In the genomic region with DNA sequence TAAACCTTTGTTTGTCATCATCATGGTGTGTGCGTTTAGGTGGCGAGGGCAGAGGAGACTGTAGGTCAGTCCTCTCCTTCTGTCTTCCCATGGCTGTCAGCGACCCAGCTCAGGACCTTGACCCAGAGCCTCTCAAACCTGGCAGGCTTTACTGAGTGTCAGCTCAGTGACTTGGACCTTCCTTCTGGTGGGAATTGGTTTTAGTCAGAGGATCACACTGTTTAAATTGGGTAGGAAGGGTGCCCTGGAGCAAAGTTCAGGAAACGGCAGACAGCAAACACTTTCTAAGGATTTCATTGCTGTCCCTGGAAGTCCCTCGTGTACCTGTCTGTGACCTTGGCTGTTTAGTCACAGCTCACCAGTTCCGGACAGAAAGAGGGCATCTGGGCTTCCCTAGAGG, we compare ENCODE assay signal across 15 mouse cellular contexts.
"Had no signal": no experiment of that assay in that cellular context is flagged by ENCODE, and none has a peak within 500 bp of the region (broad histone marks: within the 10 kb centered on the region; RNA-seq: fewer than 3 reads in every experiment).

No protein-coding gene starts in this region.

- H3K27ac ChIP-seq: intestine, embryonic 15.5 days; left cerebral cortex, adult 2 months; limb, embryonic 10.5 days; liver, embryonic 15.5 days; lung, embryonic 15.5 days; macrophage; neural tube, embryonic 13.5 days; stomach, embryonic 15.5 days had no signal

- H3K9me3 ChIP-seq: intestine, embryonic 15.5 days; limb, embryonic 10.5 days; liver, embryonic 15.5 days; lung, embryonic 15.5 days; neural tube, embryonic 13.5 days; stomach, embryonic 15.5 days had no signal

- H3K27me3 ChIP-seq: intestine, embryonic 15.5 days; lung, embryonic 15.5 days; neural tube, embryonic 13.5 days; stomach, embryonic 15.5 days had no signal

- DNase-seq: lung, postnatal 14 days; retina, postnatal 1 day; right cerebral cortex, postnatal 14 days; thymus, postnatal 4 days had no signal

- ATAC-seq: intestine, embryonic 15.5 days; midbrain, embryonic 16.5 days had no signal

- H3K4me1 ChIP-seq: intestine, embryonic 15.5 days; limb, embryonic 10.5 days had no signal

- H3K36me3 ChIP-seq: intestine, embryonic 15.5 days; liver, embryonic 15.5 days; stomach, embryonic 15.5 days had no signal

- H3K4me3 ChIP-seq: intestine, embryonic 15.5 days; left cerebral cortex, adult 2 months; limb, embryonic 10.5 days; liver, embryonic 15.5 days; lung, embryonic 15.5 days; megakaryocyte, embryonic 14.5 days; neural tube, embryonic 13.5 days; stomach, embryonic 15.5 days had no signal

- H3K9ac ChIP-seq: intestine, embryonic 15.5 days; liver, embryonic 15.5 days; lung, embryonic 15.5 days; neural tube, embryonic 13.5 days; stomach, embryonic 15.5 days had no signal

- H3K4me2 ChIP-seq: intestine, embryonic 15.5 days; liver, embryonic 15.5 days; lung, embryonic 15.5 days; midbrain, embryonic 11.5 days; neural tube, embryonic 13.5 days; stomach, embryonic 15.5 days had no signal
